Mouse (Mus musculus) MEL (cell line): ENCODE results near the gene Zfp575. TPM values are rescaled to one million over a fixed set of nuclear protein-coding genes. Genes with fewer than 3 reads are reported as not detected.

ENCODE experiments used
- DNase-seq: peaks from one replicate; pipeline ENCODE4 v3.0.0; 2011; ENCODE audit warnings: low read depth, low spot score
- H3K27ac ChIP-seq: 2 replicates; pipeline ENCODE4 v1.5.1; 2012; ENCODE audit warnings: low read depth, mild to moderate bottlenecking, control low read depth, low read length, moderate library complexity; ENCODE audit not compliant: control insufficient read depth
- H3K27me3 ChIP-seq, 2 experiments: fragments of 150-350 bp in 1 of 2; sonication (generic) in 1 of 2; 2 replicates each; pipeline ENCODE4 v1.6.1; 2012; ENCODE audit warnings: low read length in 2 of 2, mild to moderate bottlenecking in 2 of 2, improper control_type of control experiment in 1 of 2, moderate library complexity in 1 of 2; ENCODE audit not compliant: insufficient read depth in 2 of 2, control insufficient read depth in 1 of 2
- H3K36me3 ChIP-seq, 2 experiments: 2 replicates each; pipeline ENCODE4 v1.6.1; 2012 to 2014; ENCODE audit warnings: low read length in 2 of 2, improper control_type of control experiment in 1 of 2, inconsistent platforms in 1 of 2, mild to moderate bottlenecking in 1 of 2; ENCODE audit not compliant: insufficient read depth in 2 of 2, control insufficient read depth in 1 of 2
- H3K4me1 ChIP-seq, 2 experiments: fragments of 150-350 bp in 1 of 2; sonication (generic) in 1 of 2; 2 replicates each; pipeline ENCODE4 v1.6.1; 2012; ENCODE audit warnings: low read length in 2 of 2, improper control_type of control experiment in 1 of 2, mild to moderate bottlenecking in 1 of 2; ENCODE audit not compliant: insufficient read depth in 2 of 2, control insufficient read depth in 1 of 2
- H3K4me3 ChIP-seq, 2 experiments: fragments of 150-350 bp in 1 of 2; sonication (generic) in 1 of 2; 2 replicates each; pipeline ENCODE4 v1.5.1; 2012; ENCODE audit warnings: low read depth in 2 of 2, low read length in 2 of 2, mild to moderate bottlenecking in 2 of 2, moderate library complexity in 2 of 2, control low read depth in 1 of 2, improper control_type of control experiment in 1 of 2; ENCODE audit not compliant: control insufficient read depth in 1 of 2, insufficient read depth in 1 of 2
- H3K79me2 ChIP-seq: 2 replicates; pipeline ENCODE4 v1.6.1; 2012; ENCODE audit warnings: mild to moderate bottlenecking, low read length, moderate library complexity; ENCODE audit not compliant: control insufficient read depth, poor library complexity, insufficient read depth
- H3K9ac ChIP-seq: 2 replicates; pipeline ENCODE4 v1.6.1; 2012; ENCODE audit warnings: low read depth, mild to moderate bottlenecking, control low read depth, low read length, moderate library complexity; ENCODE audit not compliant: control insufficient read depth, poor library complexity, severe bottlenecking
- H3K9me3 ChIP-seq: fragments of 150-350 bp; sonication (generic); replicated peaks from 2 replicates; pipeline ENCODE4 v1.6.1; 2012; ENCODE audit warnings: mild to moderate bottlenecking, low read length, improper control_type of control experiment, moderate library complexity; ENCODE audit not compliant: insufficient read depth
- BHLHE40 ChIP-seq: IDR thresholded peaks from 2 replicates; pipeline ENCODE4 v1.6.1; 2012; ENCODE audit warnings: low read depth, mild to moderate bottlenecking, inconsistent platforms, low read length, improper control_type of control experiment, borderline replicate concordance
- CTCF ChIP-seq, 3 experiments: IDR thresholded peaks in 2 of 3; conservative IDR thresholded peaks in 1 of 3; 2 replicates each; pipeline ENCODE4 v1.5.1; 2011 to 2012; ENCODE audit warnings: low read length in 3 of 3, low read depth in 2 of 3, mild to moderate bottlenecking in 2 of 3, improper control_type of control experiment in 1 of 3, inconsistent platforms in 1 of 3, mixed read lengths in 1 of 3, moderate library complexity in 1 of 3; ENCODE audit not compliant: control insufficient read depth in 1 of 3, insufficient read depth in 1 of 3, poor library complexity in 1 of 3, severe bottlenecking in 1 of 3
- ETS1 ChIP-seq: IDR thresholded peaks from 2 replicates; pipeline ENCODE4 v1.6.1; 2012; ENCODE audit warnings: low read depth, mild to moderate bottlenecking, inconsistent platforms, low read length, improper control_type of control experiment, moderate library complexity
- JUND ChIP-seq: IDR thresholded peaks from 2 replicates; pipeline ENCODE4 v1.6.1; 2011; ENCODE audit warnings: low read depth, mild to moderate bottlenecking, improper control_type of control experiment, low read length
- MAX ChIP-seq: IDR thresholded peaks from 2 replicates; pipeline ENCODE4 v1.6.1; 2011; ENCODE audit warnings: low read length, improper control_type of control experiment
- NRF1 ChIP-seq: IDR thresholded peaks from 2 replicates; pipeline ENCODE4 v1.6.1; 2014; ENCODE audit warnings: low read depth, mild to moderate bottlenecking, inconsistent platforms, low read length, improper control_type of control experiment, moderate library complexity; ENCODE audit not compliant: poor library complexity, insufficient read depth, severe bottlenecking
- POLR2A ChIP-seq, 2 experiments: IDR thresholded peaks; 2 replicates each; pipeline ENCODE4 v1.6.1; 2011 to 2012; ENCODE audit warnings: low read length in 2 of 2, mild to moderate bottlenecking in 2 of 2, control low read depth in 1 of 2, improper control_type of control experiment in 1 of 2, low read depth in 1 of 2, moderate library complexity in 1 of 2; ENCODE audit not compliant: control insufficient read depth in 1 of 2, insufficient read depth in 1 of 2, poor library complexity in 1 of 2
- POLR2AphosphoS2 ChIP-seq: IDR thresholded peaks from 2 replicates; pipeline ENCODE4 v1.6.1; 2011; ENCODE audit warnings: low read length, improper control_type of control experiment
- RAD21 ChIP-seq: IDR thresholded peaks from 2 replicates; pipeline ENCODE4 v1.6.1; 2011; ENCODE audit warnings: mild to moderate bottlenecking, low read depth, low read length, improper control_type of control experiment
- RCOR1 ChIP-seq: IDR thresholded peaks from 2 replicates; pipeline ENCODE4 v1.6.1; 2012; ENCODE audit warnings: low read depth, mild to moderate bottlenecking, inconsistent platforms, low read length, improper control_type of control experiment
- SIN3A ChIP-seq: IDR thresholded peaks from 2 replicates; pipeline ENCODE4 v1.6.1; 2012; ENCODE audit warnings: low read length, improper control_type of control experiment, inconsistent platforms
- TBP ChIP-seq: IDR thresholded peaks from 2 replicates; pipeline ENCODE4 v1.8.0; 2011; ENCODE audit warnings: low read depth, low read length, improper control_type of control experiment
- TCF12 ChIP-seq: IDR thresholded peaks from 2 replicates; pipeline ENCODE4 v1.6.1; 2014; ENCODE audit warnings: low read depth, mild to moderate bottlenecking, inconsistent platforms, low read length, improper control_type of control experiment, moderate library complexity
- polyA plus RNA-seq, 2 experiments: library from polyadenylated mRNA; stranded (reverse) in 1 of 2; unstranded in 1 of 2; fragments of >175 nt in 1 of 2; fragments of >200 nt in 1 of 2; gene quantifications; 2 replicates each; pipeline versions ENCODE4 v1.2.1 to v1.2.4; 2012; ENCODE audit warnings: low replicate concordance in 2 of 2, low read depth in 1 of 2; ENCODE audit not compliant: insufficient read length in 2 of 2, insufficient read depth in 1 of 2, missing spikeins in 1 of 2
- total RNA-seq: library from RNA; depleted of rRNA; stranded (reverse); fragments of 300-350 nt; gene quantifications from 2 replicates; pipeline ENCODE4 v1.2.3, GENCODE M21; 2012; rRNA removed

Gene Zfp575
- total and polyA plus RNA-seq, 3 experiments, result 0.50 to 0.58 TPM; not detected in 1

GRCm38 (mm10) chr7:24534301-24534700 is 53.1 kb downstream of the Zfp575 start:
- TF ChIP-seq NRF1 (no peak), TCF12 (no peak), ETS1 (no peak), SIN3A (no peak), BHLHE40 (no peak), RAD21 (no peak), MAX (no peak), TBP (no peak), RCOR1 (no peak), POLR2AphosphoS2 (no peak), JUND (no peak), POLR2A (IDR thresholded peaks at IDR 0.05; ENCODE audit: control insufficient read depth in 1 of 2, insufficient read depth in 1 of 2, low read depth in 1 of 2, low read length in 2 of 2, poor library complexity in 1 of 2) (no peak), CTCF (IDR thresholded peaks at IDR 0.05 in 2 of 3, conservative IDR thresholded peaks at IDR 0.05 in 1 of 3; ENCODE audit: control insufficient read depth in 1 of 3, insufficient read depth in 1 of 3, low read depth in 2 of 3, low read length in 3 of 3, poor library complexity in 1 of 3, severe bottlenecking in 1 of 3) (no peak)
- H3K36me3 ChIP-seq, result peaks cover 0 to 4% of the 10 kb centered on the region in 2 experiments; a peak in 2 of 4 replicates
- H3K4me1 ChIP-seq, result peaks cover 0 to 12% of the 10 kb centered on the region in 2 experiments; a peak in 2 of 4 replicates
- H3K9me3 ChIP-seq, result no peaks in the 10 kb centered on the region
- H3K27me3 ChIP-seq, result no peaks in the 10 kb centered on the region
- no peak overlapping the region for H3K4me3 ChIP-seq
- no peak for DNase-seq
- no peak overlapping the region for H3K27ac ChIP-seq
- no peak overlapping the region for H3K9ac ChIP-seq
- peaks cover 4% of the 10 kb centered on the region; the same call in 1 of the 2 replicates for H3K79me2 ChIP-seq

Other genes with a start within 250 kb of the Zfp575 start
- gene Lypd5, start 238.4 kb downstream of the Zfp575 start, total RNA-seq, result not detected in 2 replicates
- not detected for gene Lypd5, start 238.4 kb downstream of the Zfp575 start, polyA plus RNA-seq
- 175 and 256 TPM in 2 replicates for gene Kcnn4, start 217.4 kb downstream of the Zfp575 start, total RNA-seq
- gene Kcnn4, start 217.4 kb downstream of the Zfp575 start, polyA plus RNA-seq, result 100 to 1,000 TPM in 1 of 2 experiments, not detected in 1; 188 TPM
- 47.5 and 54.6 TPM in 2 replicates for gene Smg9, start 188.0 kb downstream of the Zfp575 start, total RNA-seq
- 10 to 100 TPM in 1 of 2 experiments, not detected in 1; 95.3 TPM for gene Smg9, start 188.0 kb downstream of the Zfp575 start, polyA plus RNA-seq
- gene Irgc1, start 135.3 kb downstream of the Zfp575 start, total RNA-seq, result not detected in 2 replicates
- not detected for gene Irgc1, start 135.3 kb downstream of the Zfp575 start, polyA plus RNA-seq
- gene Plaur, start 125.2 kb downstream of the Zfp575 start, total RNA-seq, result 8.0 and 9.7 TPM in 2 replicates
- gene Plaur, start 125.2 kb downstream of the Zfp575 start, polyA plus RNA-seq, result 1 to 10 TPM in 1 of 2 experiments, not detected in 1; 8.6 TPM
- gene Cadm4, start 105.6 kb downstream of the Zfp575 start, total RNA-seq, result 0.12 and 0.16 TPM in 2 replicates
- under 1 TPM in 1 of 2 experiments, not detected in 1; 0.38 TPM for gene Cadm4, start 105.6 kb downstream of the Zfp575 start, polyA plus RNA-seq
- gene Zfp428, start 80.6 kb downstream of the Zfp575 start, total RNA-seq, result 10.3 and 12.4 TPM in 2 replicates
- 10 to 100 TPM in 1 of 2 experiments, not detected in 1; 16.4 TPM for gene Zfp428, start 80.6 kb downstream of the Zfp575 start, polyA plus RNA-seq
- gene AC161166.1, start 75.2 kb downstream of the Zfp575 start, total RNA-seq, result not detected in 2 replicates
- gene AC161166.1, start 75.2 kb downstream of the Zfp575 start, polyA plus RNA-seq, result under 1 TPM in 1 of 2 experiments, not detected in 1; 0.13 TPM
- gene Irgq, start 57.0 kb downstream of the Zfp575 start, total RNA-seq, result 3.6 and 4.7 TPM in 2 replicates
- 1 to 10 TPM in 1 of 2 experiments, not detected in 1; 5.8 TPM for gene Irgq, start 57.0 kb downstream of the Zfp575 start, polyA plus RNA-seq
- not detected in 2 replicates for gene Pinlyp, start 41.5 kb downstream of the Zfp575 start, total RNA-seq
- gene Pinlyp, start 41.5 kb downstream of the Zfp575 start, polyA plus RNA-seq, result not detected
- gene Xrcc1, start 41.4 kb downstream of the Zfp575 start, total RNA-seq, result 84.4 and 97.4 TPM in 2 replicates
- gene Xrcc1, start 41.4 kb downstream of the Zfp575 start, polyA plus RNA-seq, result 100 to 1,000 TPM; 101 to 574 TPM
- 17.8 and 21.0 TPM in 2 replicates for gene Ethe1, start 98 bp downstream of the Zfp575 start, total RNA-seq
- 10 to 100 TPM in 1 of 2 experiments, not detected in 1; 33.3 TPM for gene Ethe1, start 98 bp downstream of the Zfp575 start, polyA plus RNA-seq
- gene Phldb3, start 23.1 kb upstream of the Zfp575 start, total RNA-seq, result 6.0 and 6.4 TPM in 2 replicates
- gene Phldb3, start 23.1 kb upstream of the Zfp575 start, polyA plus RNA-seq, result 10 to 100 TPM in 1 of 2 experiments, not detected in 1; 10.8 TPM
- gene Lypd3, start 48.9 kb upstream of the Zfp575 start, total RNA-seq, result not detected in 2 replicates
- gene Lypd3, start 48.9 kb upstream of the Zfp575 start, polyA plus RNA-seq, result not detected
- 0.15 TPM in 1 of 2 replicates, not detected in the other for gene Tex101, start 89.0 kb upstream of the Zfp575 start, total RNA-seq
- under 1 TPM in 1 of 2 experiments, not detected in 1; 0.08 TPM for gene Tex101, start 89.0 kb upstream of the Zfp575 start, polyA plus RNA-seq
- not detected in 2 replicates for gene BC049730, start 121.6 kb upstream of the Zfp575 start, total RNA-seq
- not detected for gene BC049730, start 121.6 kb upstream of the Zfp575 start, polyA plus RNA-seq
- gene Gm4763, start 139.3 kb upstream of the Zfp575 start, total RNA-seq, result not detected in 2 replicates
- not detected for gene Gm4763, start 139.3 kb upstream of the Zfp575 start, polyA plus RNA-seq
- not detected in 2 replicates for gene Cd177, start 172.7 kb upstream of the Zfp575 start, total RNA-seq
- gene Cd177, start 172.7 kb upstream of the Zfp575 start, polyA plus RNA-seq, result under 1 TPM in 1 of 2 experiments, not detected in 1; 0.11 TPM
- not detected in 2 replicates for gene Ceacam10, start 189.6 kb upstream of the Zfp575 start, total RNA-seq
- under 1 TPM in 1 of 2 experiments, not detected in 1; 0.19 TPM for gene Ceacam10, start 189.6 kb upstream of the Zfp575 start, polyA plus RNA-seq